Mouse (Mus musculus) MEL (cell line): ENCODE results near the gene Retsat. TPM values are rescaled to one million over a fixed set of nuclear protein-coding genes. Genes with fewer than 3 reads are reported as not detected.

Source experiments
- DNase-seq: peaks from one replicate; pipeline ENCODE4 v3.0.0; 2011; ENCODE audit warnings: low read depth, low spot score
- H3K27ac ChIP-seq: 2 replicates; pipeline ENCODE4 v1.5.1; 2012; ENCODE audit warnings: low read depth, mild to moderate bottlenecking, control low read depth, low read length, moderate library complexity; ENCODE audit not compliant: control insufficient read depth
- H3K27me3 ChIP-seq, 2 experiments: fragments of 150-350 bp in 1 of 2; sonication (generic) in 1 of 2; 2 replicates each; pipeline ENCODE4 v1.6.1; 2012; ENCODE audit warnings: low read length in 2 of 2, mild to moderate bottlenecking in 2 of 2, improper control_type of control experiment in 1 of 2, moderate library complexity in 1 of 2; ENCODE audit not compliant: insufficient read depth in 2 of 2, control insufficient read depth in 1 of 2
- H3K36me3 ChIP-seq, 2 experiments: 2 replicates each; pipeline ENCODE4 v1.6.1; 2012 to 2014; ENCODE audit warnings: low read length in 2 of 2, improper control_type of control experiment in 1 of 2, inconsistent platforms in 1 of 2, mild to moderate bottlenecking in 1 of 2; ENCODE audit not compliant: insufficient read depth in 2 of 2, control insufficient read depth in 1 of 2
- H3K4me1 ChIP-seq, 2 experiments: fragments of 150-350 bp in 1 of 2; sonication (generic) in 1 of 2; 2 replicates each; pipeline ENCODE4 v1.6.1; 2012; ENCODE audit warnings: low read length in 2 of 2, improper control_type of control experiment in 1 of 2, mild to moderate bottlenecking in 1 of 2; ENCODE audit not compliant: insufficient read depth in 2 of 2, control insufficient read depth in 1 of 2
- H3K4me3 ChIP-seq, 2 experiments: fragments of 150-350 bp in 1 of 2; sonication (generic) in 1 of 2; 2 replicates each; pipeline ENCODE4 v1.5.1; 2012; ENCODE audit warnings: low read depth in 2 of 2, low read length in 2 of 2, mild to moderate bottlenecking in 2 of 2, moderate library complexity in 2 of 2, control low read depth in 1 of 2, improper control_type of control experiment in 1 of 2; ENCODE audit not compliant: control insufficient read depth in 1 of 2, insufficient read depth in 1 of 2
- H3K79me2 ChIP-seq: 2 replicates; pipeline ENCODE4 v1.6.1; 2012; ENCODE audit warnings: mild to moderate bottlenecking, low read length, moderate library complexity; ENCODE audit not compliant: control insufficient read depth, poor library complexity, insufficient read depth
- H3K9ac ChIP-seq: 2 replicates; pipeline ENCODE4 v1.6.1; 2012; ENCODE audit warnings: low read depth, mild to moderate bottlenecking, control low read depth, low read length, moderate library complexity; ENCODE audit not compliant: control insufficient read depth, poor library complexity, severe bottlenecking
- H3K9me3 ChIP-seq: fragments of 150-350 bp; sonication (generic); replicated peaks from 2 replicates; pipeline ENCODE4 v1.6.1; 2012; ENCODE audit warnings: mild to moderate bottlenecking, low read length, improper control_type of control experiment, moderate library complexity; ENCODE audit not compliant: insufficient read depth
- BHLHE40 ChIP-seq: IDR thresholded peaks from 2 replicates; pipeline ENCODE4 v1.6.1; 2012; ENCODE audit warnings: low read depth, mild to moderate bottlenecking, inconsistent platforms, low read length, improper control_type of control experiment, borderline replicate concordance
- CHD2 ChIP-seq: IDR thresholded peaks from 2 replicates; pipeline ENCODE4 v1.6.1; 2011; ENCODE audit warnings: low read length, improper control_type of control experiment
- CTCF ChIP-seq, 3 experiments: IDR thresholded peaks in 2 of 3; conservative IDR thresholded peaks in 1 of 3; 2 replicates each; pipeline ENCODE4 v1.5.1; 2011 to 2012; ENCODE audit warnings: low read length in 3 of 3, low read depth in 2 of 3, mild to moderate bottlenecking in 2 of 3, improper control_type of control experiment in 1 of 3, inconsistent platforms in 1 of 3, mixed read lengths in 1 of 3, moderate library complexity in 1 of 3; ENCODE audit not compliant: control insufficient read depth in 1 of 3, insufficient read depth in 1 of 3, poor library complexity in 1 of 3, severe bottlenecking in 1 of 3
- E2F4 ChIP-seq: IDR thresholded peaks from 2 replicates; pipeline ENCODE4 v1.6.1; 2011; ENCODE audit warnings: low read depth, low read length, improper control_type of control experiment, borderline replicate concordance
- ELF1 ChIP-seq: IDR thresholded peaks from 2 replicates; pipeline ENCODE4 v1.6.1; 2014; ENCODE audit warnings: low read depth, mild to moderate bottlenecking, inconsistent platforms, low read length, improper control_type of control experiment, moderate library complexity
- EP300 ChIP-seq, 2 experiments: IDR thresholded peaks; 2 replicates each; pipeline ENCODE4 v1.6.1; 2011; ENCODE audit warnings: improper control_type of control experiment in 2 of 2, low read length in 2 of 2, low read depth in 1 of 2, mild to moderate bottlenecking in 1 of 2
- ETS1 ChIP-seq: IDR thresholded peaks from 2 replicates; pipeline ENCODE4 v1.6.1; 2012; ENCODE audit warnings: low read depth, mild to moderate bottlenecking, inconsistent platforms, low read length, improper control_type of control experiment, moderate library complexity
- GATA1 ChIP-seq: IDR thresholded peaks from 2 replicates; pipeline ENCODE4 v1.6.1; 2011; ENCODE audit warnings: low read depth, low read length, improper control_type of control experiment
- HCFC1 ChIP-seq: IDR thresholded peaks from 2 replicates; pipeline ENCODE4 v1.6.1; 2012; ENCODE audit warnings: low read depth, mild to moderate bottlenecking, inconsistent platforms, low read length, improper control_type of control experiment, moderate library complexity
- MAX ChIP-seq: IDR thresholded peaks from 2 replicates; pipeline ENCODE4 v1.6.1; 2011; ENCODE audit warnings: low read length, improper control_type of control experiment
- MXI1 ChIP-seq: IDR thresholded peaks from 2 replicates; pipeline ENCODE4 v1.6.1; 2011; ENCODE audit warnings: mild to moderate bottlenecking, low read depth, low read length, improper control_type of control experiment
- MYB ChIP-seq: IDR thresholded peaks from 2 replicates; pipeline ENCODE4 v1.6.1; 2011; ENCODE audit warnings: mild to moderate bottlenecking, low read depth, low read length, improper control_type of control experiment
- MYC ChIP-seq: IDR thresholded peaks from 2 replicates; pipeline ENCODE4 v1.6.1; 2011; ENCODE audit warnings: low read depth, mild to moderate bottlenecking, low read length, improper control_type of control experiment, moderate library complexity
- NRF1 ChIP-seq: IDR thresholded peaks from 2 replicates; pipeline ENCODE4 v1.6.1; 2014; ENCODE audit warnings: low read depth, mild to moderate bottlenecking, inconsistent platforms, low read length, improper control_type of control experiment, moderate library complexity; ENCODE audit not compliant: poor library complexity, insufficient read depth, severe bottlenecking
- POLR2AphosphoS5 ChIP-seq: IDR thresholded peaks from 2 replicates; pipeline ENCODE4 v1.6.1; 2012; ENCODE audit warnings: low read depth, borderline replicate concordance, mild to moderate bottlenecking, inconsistent platforms, low read length, moderate library complexity, mixed read lengths
- RAD21 ChIP-seq: IDR thresholded peaks from 2 replicates; pipeline ENCODE4 v1.6.1; 2011; ENCODE audit warnings: mild to moderate bottlenecking, low read depth, low read length, improper control_type of control experiment
- RCOR1 ChIP-seq: IDR thresholded peaks from 2 replicates; pipeline ENCODE4 v1.6.1; 2012; ENCODE audit warnings: low read depth, mild to moderate bottlenecking, inconsistent platforms, low read length, improper control_type of control experiment
- SIN3A ChIP-seq: IDR thresholded peaks from 2 replicates; pipeline ENCODE4 v1.6.1; 2012; ENCODE audit warnings: low read length, improper control_type of control experiment, inconsistent platforms
- SMC3 ChIP-seq: IDR thresholded peaks from 2 replicates; pipeline ENCODE4 v1.6.1; 2011; ENCODE audit warnings: low read depth, low read length, improper control_type of control experiment
- TAL1 ChIP-seq: IDR thresholded peaks from 2 replicates; pipeline ENCODE4 v1.6.1; 2012; ENCODE audit warnings: mild to moderate bottlenecking, inconsistent platforms, low read length, moderate library complexity, mixed read lengths
- TBP ChIP-seq: IDR thresholded peaks from 2 replicates; pipeline ENCODE4 v1.8.0; 2011; ENCODE audit warnings: low read depth, low read length, improper control_type of control experiment
- ZKSCAN1 ChIP-seq: IDR thresholded peaks from 2 replicates; pipeline ENCODE4 v1.6.1; 2012; ENCODE audit warnings: low read depth, mild to moderate bottlenecking, inconsistent platforms, low read length, improper control_type of control experiment, moderate library complexity
- ZNF384 ChIP-seq: IDR thresholded peaks from 2 replicates; pipeline ENCODE4 v1.6.1; 2012; ENCODE audit warnings: low read depth, mild to moderate bottlenecking, inconsistent platforms, low read length, improper control_type of control experiment
- polyA plus RNA-seq, 2 experiments: library from polyadenylated mRNA; stranded (reverse) in 1 of 2; unstranded in 1 of 2; fragments of >175 nt in 1 of 2; fragments of >200 nt in 1 of 2; gene quantifications; 2 replicates each; pipeline versions ENCODE4 v1.2.1 to v1.2.4; 2012; ENCODE audit warnings: low replicate concordance in 2 of 2, low read depth in 1 of 2; ENCODE audit not compliant: insufficient read length in 2 of 2, insufficient read depth in 1 of 2, missing spikeins in 1 of 2
- total RNA-seq: library from RNA; depleted of rRNA; stranded (reverse); fragments of 300-350 nt; gene quantifications from 2 replicates; pipeline ENCODE4 v1.2.3, GENCODE M21; 2012

The Retsat gene
- total and polyA plus RNA-seq, 3 experiments = 40.3 to 61.5 TPM; not detected in 1

DNA sequence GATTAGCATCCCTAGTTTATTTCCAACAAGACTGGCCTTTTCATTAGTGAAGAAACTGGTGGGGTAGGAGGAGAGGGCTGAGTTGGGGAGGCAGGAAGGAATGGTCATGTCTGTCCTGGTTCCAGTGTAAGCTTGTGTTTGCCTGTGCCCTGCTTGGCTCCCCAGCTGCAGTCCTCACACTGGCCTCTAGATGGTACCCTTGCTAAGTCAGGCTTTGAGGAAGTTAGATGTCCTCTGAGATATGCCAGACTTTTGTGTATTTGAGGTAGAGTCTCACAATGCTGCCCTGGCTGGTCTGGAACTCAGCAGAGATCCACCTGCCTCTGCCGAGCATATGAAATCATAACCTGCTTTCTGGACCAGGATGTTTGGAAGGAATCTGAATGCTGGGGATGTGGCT is 3.5 kb downstream of the Retsat start:
- no peak overlapping the region for H3K27ac ChIP-seq
- H3K79me2 ChIP-seq = peaks cover 5% of the 10 kb centered on the region
- peaks cover 8 to 14% of the 10 kb centered on the region in 2 experiments for H3K4me1 ChIP-seq
- DNase-seq = peak; percentile 94
- no peak for TF ChIP-seq POLR2AphosphoS5
- peak; percentile 50; the same call in 1 of the 2 replicates for TF ChIP-seq HCFC1
- peak; percentile 71 to 99 (median 88) for TF ChIP-seq CTCF (IDR thresholded peaks at IDR 0.05 in 2 of 3, conservative IDR thresholded peaks at IDR 0.05 in 1 of 3; ENCODE audit: control insufficient read depth in 1 of 3, insufficient read depth in 1 of 3, low read depth in 2 of 3, low read length in 3 of 3, poor library complexity in 1 of 3, severe bottlenecking in 1 of 3)
- 0 out of 2 replicates have a peak, but pooled peaks have one; percentile 21 for TF ChIP-seq TBP
- TF ChIP-seq RAD21 = peak; percentile 53
- no peak; the same call in 1 of the 2 replicates for TF ChIP-seq MXI1
- TF ChIP-seq GATA1 = peak; percentile 91
- TF ChIP-seq ETS1 = peak; percentile 10; the same call in 1 of the 2 replicates
- peak; percentile 65; the same call in 1 of the 2 replicates for TF ChIP-seq ELF1
- TF ChIP-seq SMC3 = peak; percentile 63
- no peak for TF ChIP-seq MAX
- no peak for TF ChIP-seq MYC
- no peak for TF ChIP-seq RCOR1
- TF ChIP-seq CHD2 = no peak
- peak; percentile 54 for TF ChIP-seq SIN3A
- peak in 1 of 2 experiments; percentile 77; a peak in 2 of 4 replicates for TF ChIP-seq EP300 (IDR thresholded peaks at IDR 0.05; ENCODE audit: low read depth in 1 of 2, low read length in 2 of 2)
- TF ChIP-seq, all 39 proteins: peak for 10
- Histone ChIP-seq H3K27me3 (no peaks in the 10 kb centered on the region), H3K36me3 (peaks cover 0 to 9% of the 10 kb centered on the region in 2 experiments; a peak in 3 of 4 replicates), H3K9me3 (no peaks in the 10 kb centered on the region), H3K9ac (no peak overlapping the region), H3K4me3 (no peak overlapping the region)

DNA sequence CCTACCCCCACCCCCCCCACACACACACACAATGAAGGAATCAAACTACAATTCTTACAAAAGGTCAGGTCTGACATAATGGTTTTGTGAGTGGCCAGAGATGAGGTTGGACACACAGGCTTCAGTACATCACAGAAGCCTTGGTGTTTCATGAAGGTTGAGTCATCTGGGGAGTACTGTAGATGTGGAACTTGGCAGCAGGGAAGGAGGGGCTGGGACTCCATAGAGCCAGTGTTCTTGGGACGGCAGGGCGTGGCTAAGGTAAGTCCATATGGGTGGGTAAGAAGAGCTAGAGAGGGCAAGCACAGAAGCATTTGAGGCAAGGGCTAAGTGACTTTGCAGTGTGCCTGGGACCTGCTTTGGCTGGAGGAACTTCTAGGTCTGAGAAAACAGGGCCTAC is 5.8 kb downstream of the Retsat start:
- H3K79me2 ChIP-seq = no peaks in the 10 kb centered on the region
- DNase-seq = no peak
- no peaks in the 10 kb centered on the region for H3K9me3 ChIP-seq
- H3K4me3 ChIP-seq = no peak overlapping the region
- TF ChIP-seq BHLHE40 (no peak), MYB (no peak), NRF1 (no peak), TAL1 (no peak), ZNF384 (no peak), ZKSCAN1 (no peak), CTCF (IDR thresholded peaks at IDR 0.05 in 2 of 3, conservative IDR thresholded peaks at IDR 0.05 in 1 of 3; ENCODE audit: control insufficient read depth in 1 of 3, insufficient read depth in 1 of 3, low read depth in 2 of 3, low read length in 3 of 3, poor library complexity in 1 of 3, severe bottlenecking in 1 of 3) (no peak), E2F4 (no peak), GATA1 (no peak)
- peaks cover 6 to 8% of the 10 kb centered on the region in 2 experiments for H3K4me1 ChIP-seq
- no peak overlapping the region for H3K27ac ChIP-seq
- no peaks in the 10 kb centered on the region for H3K27me3 ChIP-seq
- H3K9ac ChIP-seq = no peak overlapping the region
- peaks cover 3 to 7% of the 10 kb centered on the region in 2 experiments; a peak in 3 of 4 replicates for H3K36me3 ChIP-seq
